Mouse (Mus musculus) MEL (cell line): ENCODE results near the gene Cd247.

ENCODE experiments used
- CTCF ChIP-seq, 3 experiments: IDR thresholded peaks in 2 of 3; conservative IDR thresholded peaks in 1 of 3; 2 replicates each; pipeline ENCODE4 v1.5.1; 2011 to 2012; ENCODE audit warnings: low read length in 3 of 3, low read depth in 2 of 3, mild to moderate bottlenecking in 2 of 3, improper control_type of control experiment in 1 of 3, inconsistent platforms in 1 of 3, mixed read lengths in 1 of 3, moderate library complexity in 1 of 3; ENCODE audit not compliant: control insufficient read depth in 1 of 3, insufficient read depth in 1 of 3, poor library complexity in 1 of 3, severe bottlenecking in 1 of 3
- EP300 ChIP-seq, 2 experiments: IDR thresholded peaks; 2 replicates each; pipeline ENCODE4 v1.6.1; 2011; ENCODE audit warnings: improper control_type of control experiment in 2 of 2, low read length in 2 of 2, low read depth in 1 of 2, mild to moderate bottlenecking in 1 of 2
- ETS1 ChIP-seq: IDR thresholded peaks from 2 replicates; pipeline ENCODE4 v1.6.1; 2012; ENCODE audit warnings: low read depth, mild to moderate bottlenecking, inconsistent platforms, low read length, improper control_type of control experiment, moderate library complexity
- GATA1 ChIP-seq: IDR thresholded peaks from 2 replicates; pipeline ENCODE4 v1.6.1; 2011; ENCODE audit warnings: low read depth, low read length, improper control_type of control experiment
- NRF1 ChIP-seq: IDR thresholded peaks from 2 replicates; pipeline ENCODE4 v1.6.1; 2014; ENCODE audit warnings: low read depth, mild to moderate bottlenecking, inconsistent platforms, low read length, improper control_type of control experiment, moderate library complexity; ENCODE audit not compliant: poor library complexity, insufficient read depth, severe bottlenecking

GRCm38 (mm10) chr1:165828173-165828572, 39.7 kb downstream of the Cd247 start:
- TF ChIP-seq GATA1 = no peak
- no peak for TF ChIP-seq EP300 (IDR thresholded peaks at IDR 0.05; ENCODE audit: low read depth in 1 of 2, low read length in 2 of 2)
- TF ChIP-seq CTCF (IDR thresholded peaks at IDR 0.05 in 2 of 3, conservative IDR thresholded peaks at IDR 0.05 in 1 of 3; ENCODE audit: control insufficient read depth in 1 of 3, insufficient read depth in 1 of 3, low read depth in 2 of 3, low read length in 3 of 3, poor library complexity in 1 of 3, severe bottlenecking in 1 of 3) = no peak
- TF ChIP-seq ETS1 = no peak
- TF ChIP-seq NRF1 = no peak
